Mouse (Mus musculus): ENCODE results near the gene Zdhhc13. TPM values are rescaled to one million over a fixed set of nuclear protein-coding genes. Genes with fewer than 3 reads are reported as not detected.

Zdhhc13 gene
- polyA plus RNA-seq, 1 experiment from 2014 or later: 37.9 TPM

DNA sequence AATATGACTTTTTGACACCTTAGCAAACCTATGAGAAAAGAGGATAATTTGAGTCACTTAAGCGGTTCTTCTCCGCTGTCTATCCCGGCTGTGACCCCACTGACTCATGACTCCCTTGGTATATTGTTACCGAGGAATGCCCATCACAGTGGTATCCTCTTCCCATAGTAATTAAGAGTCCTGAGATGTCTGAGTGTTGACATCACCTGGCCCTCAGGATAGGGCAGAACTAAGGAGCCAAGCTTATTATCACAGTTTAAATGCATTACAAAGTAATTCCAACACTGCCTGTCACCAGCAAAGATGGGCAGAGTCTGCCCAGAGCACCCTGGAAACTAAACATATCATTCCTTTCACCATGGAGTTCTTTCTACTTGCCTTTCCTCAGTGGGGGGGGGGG is 22.8 kb upstream of the Zdhhc13 start:
- H3K27ac ChIP-seq (replicated peaks): no peak overlapping the region
- ATAC-seq (ENCODE audit: low FRiP score, low read depth): no peak
- no peaks in the 10 kb centered on the region for H3K9me3 ChIP-seq
- H3K4me2 ChIP-seq: no peak overlapping the region
- H3K27me3 ChIP-seq: no peaks in the 10 kb centered on the region
- H3K36me3 ChIP-seq: no peaks in the 10 kb centered on the region
- no peak overlapping the region for H3K9ac ChIP-seq
- H3K4me1 ChIP-seq (replicated peaks): no peaks in the 10 kb centered on the region
- WGBS: 86% methylated on average over 4 of the region's 4 CpGs
- no peak overlapping the region for H3K4me3 ChIP-seq

DNA sequence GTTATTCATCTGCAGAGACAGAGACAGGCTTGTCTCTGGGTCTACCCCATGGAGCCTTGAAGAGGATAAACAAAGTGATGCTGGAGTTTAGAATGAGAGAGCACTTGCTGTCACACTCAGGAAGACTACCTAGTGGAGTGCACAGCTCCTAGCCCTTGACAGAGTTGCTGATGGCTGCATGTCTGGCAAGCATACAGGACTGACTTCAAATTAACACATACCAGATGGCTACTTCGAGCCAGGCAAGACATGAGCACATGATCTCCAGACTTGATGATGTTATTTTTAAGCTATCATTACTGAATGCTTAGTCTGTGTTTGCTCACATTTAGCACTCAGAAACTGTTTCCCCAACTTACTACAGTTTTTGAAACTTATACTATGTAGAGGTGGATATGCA is 19.1 kb upstream of the Zdhhc13 start:
- H3K27me3 ChIP-seq: no peaks in the 10 kb centered on the region
- ATAC-seq (ENCODE audit: low FRiP score, low read depth): no peak
- WGBS: 56% methylated on average over 1 of the region's 1 CpGs

DNA sequence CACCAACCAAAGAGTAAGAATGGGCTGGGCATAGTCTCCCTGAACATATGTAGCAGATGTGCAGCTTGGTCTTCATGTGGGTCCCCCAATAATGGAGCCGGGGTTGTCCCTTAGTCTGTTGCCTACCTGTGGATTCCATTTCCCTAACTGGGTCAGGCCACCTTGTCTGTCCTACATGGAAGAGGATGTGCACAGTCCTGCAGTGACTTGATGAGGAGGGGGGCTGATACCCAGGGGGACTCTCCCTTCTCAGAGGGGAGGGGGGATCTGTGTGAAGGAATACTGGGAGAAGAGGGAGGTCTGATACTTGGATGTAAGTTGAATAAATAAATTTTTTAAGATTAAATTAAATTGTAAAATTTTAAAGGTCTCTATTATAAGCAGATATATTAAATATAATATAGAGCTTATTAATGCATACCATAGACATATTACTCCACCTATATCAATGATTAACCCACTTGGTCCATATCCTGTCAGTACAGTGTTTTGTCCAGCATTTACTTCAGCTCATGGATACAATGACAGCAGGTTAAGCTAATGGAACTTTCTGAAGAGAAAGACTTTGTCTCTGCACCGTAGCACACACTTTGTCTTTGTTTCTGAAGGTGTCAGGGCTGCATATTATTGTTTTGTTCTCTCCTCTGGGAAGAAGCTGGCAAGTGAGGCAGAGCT is 16.6 kb upstream of the Zdhhc13 start:
- H3K4me3 ChIP-seq: no peak overlapping the region
- H3K4me1 ChIP-seq (replicated peaks): no peaks in the 10 kb centered on the region
- no peak overlapping the region for H3K4me2 ChIP-seq
- H3K27me3 ChIP-seq: no peaks in the 10 kb centered on the region
- no peak overlapping the region for H3K27ac ChIP-seq (replicated peaks)
- H3K9me3 ChIP-seq: no peaks in the 10 kb centered on the region
- no peak overlapping the region for H3K9ac ChIP-seq
- WGBS: 84% methylated on average over 2 of the region's 2 CpGs
- H3K36me3 ChIP-seq: no peaks in the 10 kb centered on the region
- ATAC-seq (ENCODE audit: low FRiP score, low read depth): no peak

More for the DNA sequence above, 19.1 kb upstream of the Zdhhc13 start:
- Histone ChIP-seq H3K27ac (replicated peaks) (no peak overlapping the region), H3K4me3 (no peak overlapping the region), H3K4me1 (replicated peaks) (no peaks in the 10 kb centered on the region), H3K36me3 (no peaks in the 10 kb centered on the region), H3K4me2 (no peak overlapping the region), H3K9me3 (no peaks in the 10 kb centered on the region), H3K9ac (no peak overlapping the region)

DNA sequence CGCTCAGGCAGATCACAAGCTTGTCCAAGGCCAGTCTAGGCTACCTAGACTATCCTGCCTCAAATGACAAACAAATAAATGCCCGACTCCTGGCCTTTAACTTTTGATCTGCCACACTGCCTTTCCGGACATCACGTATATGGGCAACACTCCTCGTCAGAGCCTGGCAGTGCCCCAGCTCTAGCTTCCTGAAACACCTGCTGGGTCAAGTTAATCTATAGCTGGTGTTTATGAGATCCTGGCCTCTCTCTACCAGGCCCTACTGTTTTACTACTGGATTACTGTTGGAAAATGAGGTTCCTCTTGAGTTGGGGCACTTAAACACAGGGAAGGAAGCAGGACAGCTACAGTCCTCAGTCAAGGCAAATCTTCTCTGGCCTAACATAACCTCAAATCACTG is 15.5 kb upstream of the Zdhhc13 start:
- Histone ChIP-seq H3K4me3 (no peak overlapping the region), H3K36me3 (no peaks in the 10 kb centered on the region), H3K9me3 (no peaks in the 10 kb centered on the region), H3K9ac (no peak overlapping the region), H3K4me1 (replicated peaks) (no peaks in the 10 kb centered on the region), H3K27me3 (no peaks in the 10 kb centered on the region), H3K4me2 (no peak overlapping the region), H3K27ac (replicated peaks) (no peak overlapping the region)
- no peak for ATAC-seq (ENCODE audit: low FRiP score, low read depth)
- WGBS: 87% methylated on average over 5 of the region's 5 CpGs

DNA sequence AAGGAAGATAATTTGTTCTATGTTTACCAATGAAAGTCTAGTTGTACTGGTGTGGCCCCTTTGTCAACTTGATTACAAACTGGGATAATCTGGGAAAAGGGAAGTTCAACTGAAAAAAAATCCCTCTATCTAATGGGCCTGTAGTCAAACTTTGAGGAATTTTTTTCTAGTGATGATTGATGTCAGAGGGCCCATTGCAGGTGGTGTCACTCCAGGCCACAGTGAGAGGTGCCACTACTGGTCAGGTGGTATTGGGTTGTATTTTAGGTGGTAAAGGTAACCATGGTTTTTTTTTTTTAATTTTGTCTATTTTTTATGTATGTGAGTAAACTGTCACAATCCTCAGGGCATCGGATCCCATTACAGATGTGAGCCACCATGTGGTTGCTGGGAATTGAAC is 14.2 kb upstream of the Zdhhc13 start:
- H3K9ac ChIP-seq: no peak overlapping the region
- H3K9me3 ChIP-seq: no peaks in the 10 kb centered on the region
- H3K4me3 ChIP-seq: no peak overlapping the region
- no peak for ATAC-seq (ENCODE audit: low FRiP score, low read depth)
- no peaks in the 10 kb centered on the region for H3K4me1 ChIP-seq (replicated peaks)
- WGBS: 100% methylated on average over 1 of the region's 1 CpGs
- no peak overlapping the region for H3K4me2 ChIP-seq
- H3K36me3 ChIP-seq: no peaks in the 10 kb centered on the region
- no peaks in the 10 kb centered on the region for H3K27me3 ChIP-seq
- H3K27ac ChIP-seq (replicated peaks): no peak overlapping the region

DNA sequence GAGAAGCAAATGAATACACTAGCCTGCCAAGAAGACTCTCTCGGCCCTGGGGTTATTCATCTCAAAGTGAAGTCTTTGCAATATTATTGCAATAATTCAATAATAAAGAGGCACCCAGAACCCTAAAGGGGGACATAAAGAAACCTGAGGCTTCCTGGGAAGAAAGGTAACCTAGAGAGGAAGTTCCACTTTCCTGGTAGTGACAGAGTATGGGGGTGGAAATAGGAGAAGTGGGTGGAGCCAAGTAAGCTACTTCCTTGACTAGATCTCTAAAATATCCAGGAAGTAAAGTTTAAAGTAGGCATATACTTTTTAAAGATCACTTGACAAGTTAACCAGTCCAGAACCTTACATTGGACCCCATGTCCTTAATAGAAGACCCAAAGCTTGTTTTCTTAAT is 13.4 kb upstream of the Zdhhc13 start:
- H3K27ac ChIP-seq (replicated peaks): no peak overlapping the region
- 94% methylated on average over 1 of the region's 1 CpGs for WGBS
- H3K27me3 ChIP-seq: no peaks in the 10 kb centered on the region
- no peaks in the 10 kb centered on the region for H3K9me3 ChIP-seq
- ATAC-seq (ENCODE audit: low FRiP score, low read depth): no peak
- H3K9ac ChIP-seq: no peak overlapping the region
- H3K4me1 ChIP-seq (replicated peaks): no peaks in the 10 kb centered on the region
- no peak overlapping the region for H3K4me2 ChIP-seq
- no peaks in the 10 kb centered on the region for H3K36me3 ChIP-seq
- H3K4me3 ChIP-seq: no peak overlapping the region

DNA sequence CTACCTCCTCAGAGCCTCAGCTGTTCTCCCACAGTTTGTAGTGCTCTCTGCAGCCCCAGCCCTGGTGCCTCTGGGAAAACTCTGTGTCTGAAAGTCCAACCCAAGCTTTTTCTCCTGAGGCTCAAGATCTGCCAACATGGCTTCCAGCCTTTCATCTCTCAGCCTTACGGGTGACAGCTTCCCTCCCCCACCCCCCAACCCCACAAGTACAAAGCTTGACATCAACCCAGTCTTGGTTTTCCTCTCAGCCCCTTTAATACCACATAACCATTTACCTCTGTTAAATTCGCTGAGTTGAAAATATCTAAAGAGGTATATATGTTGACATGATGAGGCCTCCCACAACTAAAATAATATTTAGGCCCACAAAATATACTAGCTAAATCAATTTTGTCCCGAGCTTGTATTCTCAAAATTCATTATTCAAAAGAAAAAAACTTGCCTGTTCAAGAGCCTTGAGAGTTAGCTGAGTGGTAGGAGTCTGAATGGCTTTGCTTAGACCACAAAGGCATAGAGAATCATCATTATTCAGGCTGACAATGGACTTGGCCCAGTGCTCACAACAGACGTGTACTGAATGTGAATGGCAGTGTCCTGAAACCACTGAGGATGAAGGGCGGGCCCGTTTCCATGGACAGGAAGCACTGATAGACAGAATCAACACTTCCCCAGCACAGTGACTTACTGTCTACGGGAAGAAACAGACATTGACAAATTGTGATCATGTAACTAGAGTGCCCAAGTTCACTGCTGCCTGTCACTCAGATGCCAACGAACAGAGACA is 10.9 kb upstream of the Zdhhc13 start:
- Histone ChIP-seq H3K4me3 (no peak overlapping the region), H3K4me2 (no peak overlapping the region), H3K27ac (replicated peaks) (peak overlapping the region; percentile 45), H3K4me1 (replicated peaks) (no peaks in the 10 kb centered on the region), H3K9ac (no peak overlapping the region), H3K36me3 (no peaks in the 10 kb centered on the region), H3K27me3 (no peaks in the 10 kb centered on the region), H3K9me3 (no peaks in the 10 kb centered on the region)
- 25% methylated on average over 8 of the region's 8 CpGs for WGBS
- peak; percentile 90 for ATAC-seq (ENCODE audit: low FRiP score, low read depth)

DNA sequence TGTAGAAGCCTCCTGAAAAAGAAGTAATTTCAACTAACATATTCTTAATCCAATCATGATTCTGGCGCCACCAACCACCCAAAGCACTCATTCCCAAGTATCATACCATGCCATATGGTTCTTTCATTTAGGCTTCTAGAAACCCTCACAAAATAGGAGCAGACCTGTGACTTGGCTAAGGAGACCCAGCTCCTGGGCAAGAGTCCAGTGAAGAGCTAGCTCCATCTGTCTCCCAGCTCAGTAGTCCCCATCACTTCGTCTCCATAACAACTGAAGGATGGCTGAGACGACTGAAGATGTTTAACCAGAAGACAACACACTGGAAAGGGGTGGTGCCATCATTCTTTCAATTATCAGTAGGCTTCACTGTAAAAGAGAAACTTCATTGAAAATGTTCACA is 9.7 kb upstream of the Zdhhc13 start:
- H3K36me3 ChIP-seq: no peaks in the 10 kb centered on the region
- no peaks in the 10 kb centered on the region for H3K27me3 ChIP-seq
- ATAC-seq (ENCODE audit: low FRiP score, low read depth): no peak
- no peaks in the 10 kb centered on the region for H3K4me1 ChIP-seq (replicated peaks)
- H3K9ac ChIP-seq: no peak overlapping the region
- WGBS: 53% methylated on average over 3 of the region's 3 CpGs
- no peak overlapping the region for H3K4me3 ChIP-seq
- no peaks in the 10 kb centered on the region for H3K9me3 ChIP-seq
- no peak overlapping the region for H3K4me2 ChIP-seq
- H3K27ac ChIP-seq (replicated peaks): no peak overlapping the region

DNA sequence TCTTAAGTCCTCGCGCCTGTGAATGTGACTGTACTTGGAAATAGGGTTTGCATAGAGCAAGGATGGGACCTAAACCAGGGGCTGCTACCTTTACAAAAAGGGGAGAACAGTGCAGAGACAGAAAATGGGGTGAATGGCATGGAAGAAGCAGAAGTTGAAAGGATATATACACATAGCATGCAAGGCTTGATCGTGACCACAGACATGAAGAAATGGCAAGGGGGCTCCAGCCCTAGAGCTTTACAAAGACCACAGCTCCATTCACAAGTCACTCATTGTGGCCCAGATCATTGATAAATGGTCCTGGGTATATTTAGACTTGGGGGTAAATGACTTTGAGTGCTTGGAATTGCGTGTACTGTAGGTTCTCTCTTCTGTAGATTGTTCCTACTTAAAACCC is 6.4 kb upstream of the Zdhhc13 start:
- H3K27me3 ChIP-seq: no peaks in the 10 kb centered on the region
- no peak overlapping the region for H3K4me2 ChIP-seq
- H3K4me1 ChIP-seq (replicated peaks): no peaks in the 10 kb centered on the region
- H3K36me3 ChIP-seq: no peaks in the 10 kb centered on the region
- no peak overlapping the region for H3K27ac ChIP-seq (replicated peaks)
- 87% methylated on average over 4 of the region's 4 CpGs for WGBS
- no peak for ATAC-seq (ENCODE audit: low FRiP score, low read depth)
- no peak overlapping the region for H3K9ac ChIP-seq
- no peak overlapping the region for H3K4me3 ChIP-seq
- no peaks in the 10 kb centered on the region for H3K9me3 ChIP-seq

DNA sequence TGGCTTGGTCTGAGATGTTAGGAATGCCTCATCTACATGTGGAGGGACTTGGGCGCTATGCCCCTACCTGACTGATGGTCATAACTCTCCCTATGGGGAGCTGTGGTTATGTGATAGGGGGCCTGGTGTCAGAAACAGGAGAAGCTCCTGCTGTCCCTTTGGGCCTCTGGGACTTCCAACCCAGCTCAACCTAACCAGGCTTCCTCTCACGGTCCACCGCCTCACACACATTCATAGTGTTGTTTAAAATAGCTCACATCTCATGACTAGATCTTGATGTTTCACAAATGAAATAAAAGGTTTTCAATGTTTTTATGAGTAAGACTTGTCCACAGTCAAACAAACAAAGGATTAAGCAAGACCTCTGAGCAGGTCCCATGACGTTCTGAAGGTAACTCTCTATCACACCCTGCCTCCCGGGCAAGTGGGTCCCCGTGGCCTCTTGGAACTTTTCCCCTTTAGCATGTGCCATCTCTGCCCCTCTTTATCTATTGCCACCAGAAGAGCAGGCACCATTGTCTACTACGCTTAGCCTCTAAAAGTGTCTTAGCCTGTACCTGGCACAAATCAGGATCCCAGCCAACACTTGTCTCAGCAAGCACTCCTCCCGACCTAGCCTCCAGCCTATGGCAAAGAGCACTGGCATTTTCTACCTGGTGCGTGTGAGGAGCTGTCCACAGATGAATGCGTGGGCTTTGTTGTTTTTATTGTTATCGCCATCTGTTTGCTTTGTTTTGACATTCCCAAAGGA is 3.9 kb upstream of the Zdhhc13 start:
- no peak for ATAC-seq (ENCODE audit: low FRiP score, low read depth)
- H3K4me2 ChIP-seq: no peak overlapping the region
- peaks cover 7% of the 10 kb centered on the region for H3K4me1 ChIP-seq (replicated peaks)
- WGBS: 83% methylated on average over 11 of the region's 11 CpGs
- H3K27me3 ChIP-seq: no peaks in the 10 kb centered on the region
- no peak overlapping the region for H3K9ac ChIP-seq
- no peaks in the 10 kb centered on the region for H3K9me3 ChIP-seq
- H3K27ac ChIP-seq (replicated peaks): no peak overlapping the region
- no peaks in the 10 kb centered on the region for H3K36me3 ChIP-seq
- H3K4me3 ChIP-seq: no peak overlapping the region

DNA sequence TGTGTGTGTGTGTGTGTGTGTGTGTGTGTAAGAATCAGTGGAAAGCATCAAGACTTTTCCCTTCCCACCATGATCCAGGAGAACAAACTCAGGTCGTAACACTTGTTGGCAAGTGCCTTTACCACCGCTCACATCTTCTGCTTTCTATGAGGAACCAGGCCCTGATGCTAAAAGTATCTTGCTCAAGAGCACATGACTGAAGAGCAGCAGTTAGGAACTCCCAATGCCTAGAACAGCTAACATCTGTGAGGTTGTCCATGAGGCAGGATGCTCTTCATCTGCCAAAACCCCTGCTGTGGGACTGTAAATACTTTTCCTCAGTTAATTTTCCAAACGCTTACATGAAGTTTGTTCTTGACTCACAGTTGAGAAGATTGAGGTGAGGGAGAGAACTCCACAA is 455 bp upstream of the Zdhhc13 start:
- no peaks in the 10 kb centered on the region for H3K36me3 ChIP-seq
- no peaks in the 10 kb centered on the region for H3K27me3 ChIP-seq
- WGBS: 75% methylated on average over 3 of the region's 3 CpGs
- no peaks in the 10 kb centered on the region for H3K9me3 ChIP-seq
- peaks cover 22% of the 10 kb centered on the region for H3K4me1 ChIP-seq (replicated peaks)
- no peak overlapping the region for H3K9ac ChIP-seq
- peak overlapping the region; percentile 91; the same call in 1 of the 2 replicates for H3K27ac ChIP-seq (replicated peaks)
- ATAC-seq (ENCODE audit: low FRiP score, low read depth): no peak; the same call in 1 of the 2 replicates
- peak overlapping the region; percentile 85 for H3K4me2 ChIP-seq
- peak overlapping the region; percentile 95 for H3K4me3 ChIP-seq

DNA sequence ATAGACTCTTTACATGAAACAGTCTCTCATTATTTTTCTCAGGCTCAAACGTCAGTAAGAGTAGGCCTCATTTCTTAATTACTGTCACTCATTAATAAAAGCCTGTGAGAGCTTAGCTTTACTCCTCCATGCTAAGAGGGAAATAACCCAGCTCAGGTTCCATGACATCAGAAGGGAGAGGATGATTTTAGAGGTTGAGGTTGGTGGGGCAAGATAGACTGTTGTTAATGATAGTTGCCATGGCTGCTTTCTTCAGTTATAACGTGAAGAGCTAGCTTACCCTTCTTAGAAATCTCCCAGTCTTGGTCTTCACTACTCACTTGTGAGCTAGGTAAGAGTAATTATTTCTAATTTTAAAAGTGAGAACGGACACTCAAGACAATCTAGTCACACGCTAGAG is 1.3 kb downstream of the Zdhhc13 start:
- no peaks in the 10 kb centered on the region for H3K36me3 ChIP-seq
- H3K4me3 ChIP-seq: peak overlapping the region; percentile 95
- 38% methylated on average over 4 of the region's 4 CpGs for WGBS
- no peaks in the 10 kb centered on the region for H3K9me3 ChIP-seq
- H3K27ac ChIP-seq (replicated peaks): no peak overlapping the region
- no peaks in the 10 kb centered on the region for H3K27me3 ChIP-seq
- ATAC-seq (ENCODE audit: low FRiP score, low read depth): no peak
- H3K4me1 ChIP-seq (replicated peaks): peaks cover 22% of the 10 kb centered on the region
- peak overlapping the region; percentile 85 for H3K4me2 ChIP-seq
- H3K9ac ChIP-seq: no peak overlapping the region
